Mouse (Mus musculus) common myeloid progenitor, adult 5-6 weeks (primary cell): ENCODE results near the gene Prdm16. TPM values are rescaled to one million over a fixed set of nuclear protein-coding genes. Genes with fewer than 3 reads are reported as not detected.

Experiments
- ATAC-seq: replicated peaks from 2 replicates; pipeline ENCODE4 v1.8.0; 2016; ENCODE audit warnings: low read depth, mild to moderate bottlenecking, moderate TSS enrichment, inconsistent platforms; ENCODE audit not compliant: poor library complexity, severe bottlenecking
- total RNA-seq: library from RNA; stranded (forward); fragments of 200-1000, 187-1606 nt; gene quantifications from 2 replicates; pipeline ENCODE4 v1.2.3, GENCODE M21; 2017

Gene Prdm16
- total RNA-seq, 1 experiment from 2014 or later: 1.7 TPM

DNA sequence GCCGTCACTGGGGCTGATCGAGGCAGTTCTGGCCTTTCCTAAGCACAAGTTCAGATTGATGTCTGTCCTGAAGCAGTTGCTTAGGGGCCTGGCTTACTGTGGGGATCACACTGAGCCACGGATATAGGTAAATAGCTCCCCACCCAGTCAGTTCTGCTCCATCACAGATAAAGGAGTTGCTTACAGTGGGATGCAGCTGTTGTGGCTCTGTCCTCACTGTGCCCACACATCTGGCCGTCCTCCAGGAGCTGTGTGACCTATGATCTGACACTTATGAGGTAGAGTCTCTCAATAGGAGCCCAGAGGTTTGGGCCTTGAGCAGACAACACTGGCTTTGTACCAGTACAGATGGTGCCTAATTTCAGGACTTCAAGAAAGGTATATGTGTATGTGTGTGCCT lies 142.7 kb downstream of the Prdm16 start:
- ATAC-seq: 0 out of 2 replicates have a peak, but pooled peaks have one; percentile 9

DNA sequence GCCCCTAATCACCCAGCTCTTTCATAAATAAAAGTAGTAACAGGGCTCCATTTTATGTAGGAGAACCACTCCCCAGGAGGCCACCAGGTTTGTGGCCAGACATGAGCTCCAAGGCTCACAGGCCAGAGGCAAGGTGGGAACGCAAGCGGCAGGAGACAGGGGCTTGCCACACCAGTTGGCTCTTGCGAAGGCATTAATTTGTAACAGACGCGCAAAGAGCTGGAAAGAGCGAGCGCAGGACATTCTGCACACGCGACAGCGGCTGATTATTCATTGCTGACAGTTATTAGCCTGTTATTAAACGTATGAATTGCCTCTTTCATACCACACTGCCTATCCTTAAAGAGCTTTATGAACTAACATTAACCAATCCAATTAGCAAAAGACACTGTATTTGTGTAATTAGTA lies 144.0 kb downstream of the Prdm16 start:
- no peak for ATAC-seq

DNA sequence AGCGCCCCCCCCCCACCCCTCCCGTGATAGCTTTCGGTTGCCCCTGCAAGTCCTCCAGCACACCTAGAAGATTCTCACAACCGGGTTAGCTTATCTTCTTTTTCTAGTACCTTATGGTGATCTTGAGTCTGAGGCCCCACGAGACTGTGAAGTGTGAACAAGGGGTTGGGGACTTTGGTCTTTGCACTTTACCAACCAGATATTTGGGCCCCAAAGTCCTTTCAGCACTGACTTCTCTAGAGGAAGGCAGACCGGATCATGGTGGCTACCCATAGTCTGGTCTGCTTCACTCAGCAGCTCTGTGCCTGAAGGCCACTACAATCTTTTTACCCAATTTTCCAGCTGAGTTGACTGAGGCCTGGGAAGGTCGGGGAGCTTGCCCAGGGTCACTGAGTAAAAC lies 144.4 kb downstream of the Prdm16 start:
- no peak for ATAC-seq

DNA sequence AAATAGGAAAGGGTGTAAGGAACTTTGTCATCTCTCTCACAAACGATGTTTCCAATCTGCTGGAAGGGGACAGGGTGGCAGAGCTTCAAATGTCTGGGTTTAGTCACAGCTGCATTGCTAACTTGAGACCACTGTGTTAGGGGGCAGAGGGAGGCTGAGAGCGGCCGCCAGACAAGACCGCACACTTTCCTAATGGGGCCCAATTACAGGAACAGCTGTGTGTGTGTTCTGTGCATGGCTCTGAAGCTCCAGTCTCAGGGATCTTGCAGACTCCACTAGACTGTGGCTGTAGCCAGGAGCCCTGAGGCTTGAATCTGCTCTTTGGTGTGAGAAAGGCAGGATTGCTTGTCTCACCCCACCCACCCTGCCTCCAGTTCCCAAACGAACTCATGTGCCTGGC lies 148.6 kb downstream of the Prdm16 start:
- ATAC-seq: no peak

DNA sequence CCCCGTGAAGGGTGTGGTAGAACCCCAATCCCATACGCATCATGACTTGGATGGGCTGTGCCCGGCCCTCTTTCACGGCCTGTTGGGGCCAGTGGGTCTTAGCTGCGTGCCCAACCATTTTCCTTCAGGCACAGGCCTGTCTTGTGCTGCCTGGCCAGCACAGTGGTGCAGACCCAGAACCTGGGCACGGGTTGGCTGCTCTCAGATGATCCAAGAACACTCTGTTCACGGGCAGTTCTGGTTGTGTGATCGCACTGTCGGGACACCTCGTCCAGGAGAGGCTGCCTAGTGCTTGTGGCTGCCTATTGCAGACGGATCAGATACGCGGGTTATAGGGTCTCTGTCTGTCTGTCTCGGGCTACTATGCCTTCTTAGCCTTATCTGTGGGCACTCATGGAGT lies 154.0 kb downstream of the Prdm16 start:
- no peak for ATAC-seq

DNA sequence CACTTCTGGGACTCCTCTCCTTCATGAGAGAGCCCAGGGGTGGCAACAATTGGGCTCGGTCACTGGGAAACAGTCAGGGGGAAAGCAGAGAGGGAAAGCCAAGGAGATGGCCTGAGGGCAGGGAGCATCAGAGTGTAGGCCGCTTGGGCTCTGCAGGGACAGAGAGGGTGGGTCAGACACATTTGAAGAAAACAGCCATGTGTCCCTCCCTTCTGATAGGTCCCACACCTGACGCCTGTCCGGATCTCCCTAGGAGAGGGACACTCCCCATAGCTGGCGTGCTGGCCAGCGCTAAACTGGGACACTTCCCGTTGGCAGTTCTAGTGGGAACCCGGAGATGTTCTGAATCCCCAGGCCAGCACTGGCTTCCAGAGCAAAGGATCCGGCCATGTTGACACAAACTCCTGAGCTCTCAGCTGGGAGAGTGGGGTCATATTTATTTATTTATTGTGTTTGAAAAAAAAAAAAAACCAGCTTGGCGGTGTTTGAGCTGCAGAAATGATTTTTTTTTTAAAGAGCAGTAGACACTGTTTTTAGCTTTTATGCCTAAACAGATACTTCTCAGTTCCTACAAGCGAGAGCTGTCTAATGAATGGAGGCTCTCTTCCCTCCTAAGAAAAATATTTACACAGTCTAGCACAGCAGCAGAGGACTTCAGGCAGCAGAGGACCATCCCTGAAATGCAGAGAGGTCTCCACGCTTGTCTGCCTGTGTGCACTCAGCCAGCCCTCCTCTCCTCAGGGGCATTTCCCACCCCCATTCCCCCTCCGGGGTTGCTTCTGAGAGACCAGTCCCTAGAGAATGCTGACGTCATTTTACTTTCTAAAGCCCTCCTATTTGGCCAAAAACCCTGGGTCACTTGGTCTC lies 154.7 kb downstream of the Prdm16 start:
- no peak for ATAC-seq

DNA sequence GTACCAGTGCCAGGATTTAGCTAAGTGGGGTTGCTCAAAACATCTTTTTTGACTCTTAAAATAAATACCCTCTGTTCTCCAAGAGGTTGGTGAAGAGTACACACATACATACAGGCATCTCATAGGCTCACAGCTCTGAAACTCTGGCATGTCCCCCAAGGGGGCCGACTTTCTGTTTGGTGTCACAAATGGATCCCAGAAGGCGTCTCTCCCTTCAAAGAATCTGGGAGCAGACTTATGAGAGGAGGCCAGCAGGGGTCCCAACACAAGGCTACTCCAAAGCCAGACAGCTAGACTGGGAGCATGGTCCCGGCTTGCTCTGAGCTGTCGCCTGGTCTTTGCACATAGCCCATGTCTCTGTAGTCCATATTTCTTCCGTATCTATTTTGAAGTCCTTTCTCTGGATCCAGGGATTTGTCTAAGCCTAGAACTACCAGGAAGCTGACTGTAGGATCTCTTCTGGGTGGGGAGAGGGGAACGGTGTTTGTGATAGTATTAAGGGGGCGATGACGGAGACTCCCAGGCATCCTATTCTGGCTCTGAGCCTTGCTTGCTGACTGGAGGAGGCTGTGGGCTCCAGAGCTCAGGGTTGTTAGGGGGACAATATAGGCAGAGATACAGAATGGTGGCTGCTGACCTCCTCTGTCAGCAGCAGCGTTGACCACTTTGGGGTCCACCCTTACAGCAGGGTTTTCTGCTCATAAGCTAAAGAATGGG lies 156.0 kb downstream of the Prdm16 start:
- no peak for ATAC-seq

DNA sequence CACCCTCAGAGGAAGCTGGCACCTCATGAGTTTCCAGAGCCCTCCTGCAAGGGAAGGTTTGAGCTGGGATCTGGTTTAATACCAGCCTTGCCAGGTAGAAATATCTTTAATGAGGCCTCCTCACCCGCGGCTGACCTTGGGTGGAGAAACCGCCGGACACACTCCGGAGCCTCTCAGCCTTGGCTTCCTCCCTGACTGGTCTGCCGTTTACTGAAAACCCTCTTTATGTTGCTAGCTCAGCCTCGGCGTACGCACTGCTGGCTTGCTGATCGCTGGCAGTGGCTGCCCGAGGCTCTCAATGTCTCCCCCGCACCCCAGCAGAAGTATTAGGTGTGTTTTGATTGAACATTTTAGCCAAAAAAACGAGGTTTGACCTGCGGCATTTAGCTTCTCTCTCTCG lies 156.5 kb downstream of the Prdm16 start:
- ATAC-seq: no peak

DNA sequence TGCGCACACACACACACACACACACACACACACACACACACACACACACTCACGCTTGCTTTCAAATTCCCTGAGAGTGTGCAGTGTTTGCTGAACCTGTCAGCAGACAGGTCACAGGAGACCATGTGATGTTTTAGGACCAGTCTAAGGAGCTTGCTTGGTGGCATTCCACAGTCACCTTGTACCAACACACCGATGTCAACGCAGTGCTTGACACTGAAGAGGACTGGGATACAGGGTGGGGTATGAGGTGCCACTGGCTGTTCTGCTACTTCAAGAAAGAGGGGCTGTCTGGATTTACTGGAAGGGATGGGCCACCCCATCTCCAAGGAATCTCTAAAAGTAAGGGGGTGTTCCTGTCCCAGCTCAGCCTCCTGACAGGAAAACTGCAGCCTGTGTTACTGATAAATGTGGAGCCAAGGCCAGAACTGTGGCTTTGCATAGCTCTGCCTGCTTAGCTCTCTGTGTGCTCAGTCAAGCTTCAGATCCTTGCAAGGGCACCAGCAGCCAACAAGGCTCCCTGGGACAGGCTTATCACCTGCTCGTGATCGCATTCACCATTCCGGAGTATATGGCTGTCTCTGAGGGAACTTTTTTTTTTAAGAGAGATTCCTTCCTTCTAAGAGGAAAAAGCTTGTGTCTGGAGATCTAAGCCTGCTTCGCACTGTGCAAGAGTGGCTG lies 157.6 kb downstream of the Prdm16 start:
- no peak for ATAC-seq

DNA sequence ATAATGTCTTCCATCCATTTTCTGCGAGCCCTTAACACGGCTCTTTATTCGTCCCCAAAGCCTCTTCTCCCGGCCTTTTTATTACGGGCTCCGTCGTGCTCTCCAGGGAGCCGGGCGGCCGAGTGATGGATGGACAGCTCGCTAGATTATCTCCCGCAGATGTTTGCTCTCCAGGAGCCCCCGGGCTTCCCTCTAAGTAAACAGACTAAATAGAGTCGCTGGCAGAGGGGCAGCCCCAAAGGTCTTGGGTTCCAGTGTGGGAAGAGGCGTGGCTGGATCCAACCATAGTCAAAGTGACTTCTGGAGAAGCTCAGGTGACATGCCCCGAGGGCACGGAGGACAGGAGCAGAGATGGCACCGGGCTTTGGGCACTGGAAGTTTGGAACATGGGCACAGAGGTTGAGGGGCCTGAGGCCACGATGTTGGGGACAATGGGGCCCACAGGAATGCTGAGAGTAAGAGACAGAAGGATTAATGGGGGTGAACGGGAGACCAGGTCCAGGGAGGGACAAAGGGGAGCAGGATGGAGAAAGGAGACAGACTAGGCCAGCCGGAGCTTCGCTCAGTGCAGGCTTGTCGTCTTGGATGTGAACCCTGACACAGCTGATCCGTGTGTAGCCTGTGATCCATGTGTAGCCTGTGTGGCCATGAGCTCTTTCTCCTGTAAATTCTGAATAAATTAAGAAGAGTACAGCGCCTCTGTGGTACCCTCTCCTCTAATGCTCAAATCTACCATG lies 162.9 kb downstream of the Prdm16 start:
- no peak for ATAC-seq

DNA sequence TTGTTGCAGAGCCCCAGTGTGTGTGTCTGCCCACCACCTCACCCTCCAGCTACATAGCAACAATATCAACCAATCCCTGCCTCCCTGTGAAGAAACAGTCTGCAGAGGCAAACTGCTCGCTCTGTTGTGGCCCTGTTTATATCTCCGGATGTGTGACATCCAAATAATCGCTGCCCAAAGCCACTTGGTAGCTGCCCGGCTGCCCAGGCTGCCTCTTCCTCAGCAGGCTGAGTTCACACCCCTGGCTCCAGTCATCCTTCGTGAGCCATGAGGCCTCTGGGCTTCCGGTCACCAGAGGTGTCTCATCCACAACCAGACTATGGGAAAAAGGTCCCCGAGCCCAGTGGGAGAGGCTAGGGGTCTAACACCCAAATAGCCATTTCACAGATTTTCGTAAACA lies 164.1 kb downstream of the Prdm16 start:
- ATAC-seq: no peak

DNA sequence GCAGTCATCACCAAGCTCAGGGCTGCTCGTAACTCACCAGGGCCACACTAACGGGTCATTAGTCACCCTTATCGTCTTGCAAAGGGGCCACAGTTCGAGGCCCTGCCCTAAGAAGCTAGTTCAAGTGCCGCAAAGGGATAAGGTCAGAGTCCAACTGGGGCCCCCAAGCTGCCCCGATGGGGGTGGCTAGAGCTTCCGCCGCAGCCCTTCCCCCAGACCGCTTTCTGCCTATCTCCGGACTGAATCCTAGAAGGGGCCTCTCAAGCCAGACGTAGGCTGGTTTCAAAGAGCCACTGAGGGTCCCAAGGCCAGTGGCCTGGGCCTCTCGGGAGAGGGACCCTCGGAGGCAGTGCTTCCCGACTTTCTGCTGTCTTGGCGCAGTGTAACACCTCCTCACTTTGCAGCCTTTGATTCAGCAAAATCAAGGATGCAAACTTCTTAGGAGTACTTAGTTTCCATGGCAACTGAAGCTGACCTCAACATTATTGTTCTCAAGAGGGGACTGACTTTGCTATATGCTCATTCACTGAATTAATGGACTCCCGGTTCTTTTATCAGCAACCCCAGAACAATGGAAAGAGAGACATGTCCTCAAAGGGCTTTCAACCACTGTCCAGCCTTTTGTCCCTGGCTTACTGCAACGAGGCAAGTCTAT lies 165.1 kb downstream of the Prdm16 start:
- ATAC-seq: no peak

DNA sequence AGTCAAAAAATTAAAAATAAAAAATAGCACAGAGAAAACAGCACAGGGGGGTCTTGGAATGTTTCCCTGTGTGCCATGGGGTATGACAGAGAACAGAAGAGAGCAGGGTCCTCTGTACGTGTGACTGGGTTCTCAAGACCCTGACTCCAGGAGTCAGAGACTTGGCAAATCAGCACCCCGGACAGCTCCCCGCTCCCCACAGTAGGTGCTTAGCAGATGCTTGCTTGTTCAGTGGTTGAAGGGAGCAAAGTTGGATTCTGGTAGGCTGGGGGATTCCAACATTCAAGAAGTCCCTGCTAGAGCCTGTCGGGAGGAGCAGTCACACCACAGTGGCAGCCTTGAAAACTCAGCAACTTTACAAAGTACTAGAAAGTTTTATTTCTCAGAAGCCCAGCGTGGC lies 170.4 kb downstream of the Prdm16 start:
- peak; percentile 55 for ATAC-seq

DNA sequence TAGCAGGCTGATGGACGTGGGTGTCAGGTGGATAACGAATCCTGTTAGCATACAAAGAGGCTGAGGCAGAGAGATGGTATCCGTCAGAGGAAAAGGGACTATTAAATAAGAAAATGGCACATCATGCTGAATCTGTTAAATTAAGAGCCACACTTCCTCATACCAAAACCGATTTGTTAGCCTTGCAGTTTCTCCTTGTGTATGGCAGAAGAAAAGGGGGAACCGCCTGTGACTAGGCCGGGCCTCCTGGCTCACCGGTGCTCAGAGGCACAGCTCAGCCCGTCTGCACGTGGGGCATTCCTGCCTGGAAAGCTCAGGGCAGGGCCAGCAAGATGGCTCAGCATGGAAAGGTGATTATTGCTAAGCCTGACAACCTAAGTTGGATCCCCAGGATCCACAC lies 171.6 kb downstream of the Prdm16 start:
- ATAC-seq: 0 out of 2 replicates have a peak, but pooled peaks have one; percentile 40

DNA sequence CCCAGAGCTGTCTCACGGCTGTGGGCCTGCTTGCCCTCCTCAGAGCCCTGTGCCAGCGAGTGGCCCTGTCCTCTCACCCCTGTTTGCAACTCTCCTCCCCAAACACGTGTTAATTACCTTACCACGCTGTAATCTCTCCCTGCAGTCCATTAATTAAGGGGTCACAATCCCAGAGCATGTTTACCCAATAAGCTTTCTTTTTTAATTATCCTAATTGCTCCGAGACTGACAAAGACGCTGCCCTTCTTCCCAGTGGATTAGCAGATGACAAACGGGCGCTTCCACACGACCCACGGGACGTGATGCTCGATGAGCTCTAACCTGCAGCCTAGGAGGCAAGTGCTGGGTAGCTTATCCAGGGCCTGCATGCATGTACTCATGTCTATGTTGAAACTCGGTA lies 176.7 kb downstream of the Prdm16 start:
- no peak for ATAC-seq

DNA sequence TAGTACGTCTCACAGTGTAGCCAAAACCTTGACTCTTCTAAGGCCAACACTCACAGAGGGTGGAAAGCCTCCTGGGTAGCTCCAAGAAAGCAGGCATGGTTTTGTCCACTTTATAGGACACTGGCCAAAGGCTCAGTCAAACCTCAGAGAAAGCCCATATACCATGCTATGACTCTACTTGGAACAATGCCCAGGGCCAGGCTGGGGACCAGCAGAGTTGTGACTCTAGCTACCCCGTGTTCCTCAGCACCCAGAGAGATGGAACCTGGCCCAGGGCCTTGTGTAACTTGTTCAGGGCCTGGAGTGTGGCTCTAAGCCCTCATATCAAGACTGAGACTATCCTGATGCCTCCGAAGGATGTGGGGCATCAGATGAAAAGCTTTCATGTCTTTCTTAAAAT lies 178.9 kb downstream of the Prdm16 start:
- no peak for ATAC-seq

DNA sequence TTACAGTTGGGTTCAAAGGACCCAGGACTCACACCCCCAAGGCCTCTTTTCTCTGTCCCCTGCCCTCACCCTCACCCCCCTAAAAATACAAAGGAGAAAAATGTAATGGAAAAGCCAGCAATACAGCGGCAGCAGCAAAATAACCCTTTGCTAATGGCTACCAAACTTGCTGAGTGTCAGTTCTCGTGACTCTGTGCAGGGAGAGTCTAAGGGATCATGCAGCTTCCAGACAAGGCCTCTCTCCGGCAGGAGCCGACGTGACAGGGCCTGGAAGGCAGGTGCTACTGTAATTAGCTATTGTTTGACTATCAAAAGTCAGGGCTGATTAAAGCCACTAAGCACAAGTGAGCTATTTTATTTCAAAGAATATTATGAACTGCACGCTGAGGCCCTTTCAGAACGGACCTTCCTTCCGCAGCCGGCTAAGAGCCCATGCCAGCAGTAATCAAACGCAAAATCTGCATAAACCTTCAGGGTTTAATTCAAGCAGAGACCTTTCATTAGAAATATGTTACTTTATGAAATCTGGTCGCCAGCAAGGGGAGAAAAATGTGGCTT lies 180.3 kb downstream of the Prdm16 start:
- no peak for ATAC-seq

DNA sequence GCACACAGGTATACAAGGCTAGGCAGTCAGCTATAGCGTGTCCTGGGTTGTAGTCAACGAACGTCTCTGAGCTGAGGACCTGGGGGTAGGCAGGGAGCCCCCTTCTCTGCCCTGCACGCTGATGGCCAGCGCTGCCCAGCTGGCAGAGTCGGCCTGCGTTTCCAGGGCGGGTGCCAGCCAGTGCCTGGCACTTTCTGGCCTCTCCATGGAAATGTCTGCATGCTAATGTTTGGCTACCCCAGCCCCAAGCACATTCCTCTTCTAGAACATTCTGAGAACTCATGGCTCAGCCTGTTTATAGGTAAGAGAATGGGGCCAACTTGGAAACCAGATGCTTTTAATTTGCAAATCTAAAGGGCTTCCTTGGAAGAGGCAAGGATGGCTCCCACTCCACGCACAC lies 186.2 kb downstream of the Prdm16 start:
- ATAC-seq: no peak

DNA sequence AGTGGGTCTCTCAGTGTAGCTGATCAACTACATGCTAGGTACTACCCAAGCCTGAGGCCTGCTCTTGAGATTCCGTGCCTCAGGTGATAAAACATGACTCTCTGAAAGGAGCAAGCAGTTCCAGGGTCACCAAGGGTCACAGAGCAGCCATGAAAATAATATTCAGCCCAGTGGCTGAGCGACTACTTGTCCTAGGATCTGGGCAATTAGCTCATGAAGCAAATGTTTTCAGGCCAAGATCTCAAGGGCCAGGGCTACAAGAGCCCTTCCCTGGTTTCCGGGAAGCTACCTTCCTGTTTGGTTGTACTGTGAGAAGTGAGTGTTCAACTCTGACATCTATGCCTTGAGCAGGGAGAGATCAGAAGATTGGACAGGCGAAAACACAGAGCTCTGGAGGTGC lies 186.6 kb downstream of the Prdm16 start:
- ATAC-seq: no peak
